Mouse (Mus musculus) cerebellum, adult 2 months (tissue): Measurements from ENCODE around the gene Emilin2. TPM values are rescaled to one million over a fixed set of nuclear protein-coding genes. Genes with fewer than 3 reads are reported as not detected.
A peak's percentile ranks its signal among the peaks of the same experiment; 100 is the strongest.

Experiments
- DNase-seq, 2 experiments: peaks; one replicate each; pipeline ENCODE4 v3.0.0; 2021
- H3K27ac ChIP-seq: fragments of 200-500 bp; 2 replicates; pipeline ENCODE4 v1.5.1; 2012; ENCODE audit warnings: low read length, control low read depth, inconsistent platforms; ENCODE audit not compliant: insufficient read depth
- H3K27me3 ChIP-seq: fragments of 200-500 bp; 2 replicates; pipeline ENCODE4 v1.6.1; 2012; ENCODE audit warnings: inconsistent platforms, mild to moderate bottlenecking, low read length, moderate library complexity; ENCODE audit not compliant: control insufficient read depth, insufficient read depth
- H3K4me1 ChIP-seq: fragments of 200-500 bp; 2 replicates; pipeline ENCODE4 v1.6.1; 2011; ENCODE audit warnings: low read length; ENCODE audit not compliant: control insufficient read depth, insufficient read depth
- H3K4me3 ChIP-seq: fragments of 200-500 bp; replicated peaks from 2 replicates; pipeline ENCODE3; 2011; ENCODE audit warnings: mild to moderate bottlenecking, low read depth, low read length, control low read depth; ENCODE audit not compliant: insufficient read depth
- CTCF ChIP-seq: fragments of 200-500 bp; IDR thresholded peaks from 2 replicates; pipeline ENCODE4 v1.5.1; 2011; ENCODE audit warnings: low read depth, mild to moderate bottlenecking, control low read depth, low read length, moderate library complexity, borderline replicate concordance; ENCODE audit not compliant: insufficient read depth
- POLR2A ChIP-seq: fragments of 200-500 bp; IDR thresholded peaks from 2 replicates; pipeline ENCODE4 v1.6.1; 2011; ENCODE audit warnings: low read length, control low read depth, borderline replicate concordance; ENCODE audit not compliant: insufficient read depth
- WGBS: fragments of 180-500 bp; shearing (Covaris S2); methylation state at CpG from one replicate; pipeline ENCODE4 v1.1.7; 2018; 5-methylcytosine and 5-hydroxymethylcytosine counted together
- polyA plus RNA-seq: library from polyadenylated mRNA; depleted of rRNA; stranded (reverse); fragments of >200 nt; gene quantifications from 2 replicates; pipeline ENCODE4 v1.2.3, GENCODE M21; 2012

The Emilin2 gene
- polyA plus RNA-seq, 1 experiment: 4.5 TPM

DNA sequence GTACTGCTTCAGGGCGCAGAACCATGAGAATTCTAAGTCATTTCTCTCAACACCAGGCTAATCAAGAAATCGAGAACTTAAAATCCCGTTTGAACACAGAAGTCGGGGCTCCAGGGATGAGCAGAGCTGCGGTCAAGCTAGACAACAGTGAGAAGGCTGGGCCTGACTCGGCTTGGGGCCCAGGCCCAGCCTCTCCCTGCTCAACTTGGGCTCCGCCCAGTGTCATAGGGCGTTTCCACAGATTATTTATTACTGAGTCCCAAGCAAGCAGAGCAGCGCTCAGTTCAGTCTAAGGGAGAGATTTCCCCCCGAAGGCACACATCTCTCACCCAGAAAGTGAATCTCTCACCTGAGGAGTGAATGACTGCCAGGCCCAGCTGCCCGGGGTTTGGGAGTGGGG, 52.1 kb downstream of the Emilin2 start:
- no peak for TF ChIP-seq CTCF
- TF ChIP-seq POLR2A: no peak
- H3K27ac ChIP-seq: no peak overlapping the region
- no peak overlapping the region for H3K4me3 ChIP-seq
- WGBS: 80% methylated on average over 11 of the region's 11 CpGs
- H3K27me3 ChIP-seq: no peaks in the 10 kb centered on the region
- no peak for DNase-seq
- H3K4me1 ChIP-seq: no peaks in the 10 kb centered on the region

DNA sequence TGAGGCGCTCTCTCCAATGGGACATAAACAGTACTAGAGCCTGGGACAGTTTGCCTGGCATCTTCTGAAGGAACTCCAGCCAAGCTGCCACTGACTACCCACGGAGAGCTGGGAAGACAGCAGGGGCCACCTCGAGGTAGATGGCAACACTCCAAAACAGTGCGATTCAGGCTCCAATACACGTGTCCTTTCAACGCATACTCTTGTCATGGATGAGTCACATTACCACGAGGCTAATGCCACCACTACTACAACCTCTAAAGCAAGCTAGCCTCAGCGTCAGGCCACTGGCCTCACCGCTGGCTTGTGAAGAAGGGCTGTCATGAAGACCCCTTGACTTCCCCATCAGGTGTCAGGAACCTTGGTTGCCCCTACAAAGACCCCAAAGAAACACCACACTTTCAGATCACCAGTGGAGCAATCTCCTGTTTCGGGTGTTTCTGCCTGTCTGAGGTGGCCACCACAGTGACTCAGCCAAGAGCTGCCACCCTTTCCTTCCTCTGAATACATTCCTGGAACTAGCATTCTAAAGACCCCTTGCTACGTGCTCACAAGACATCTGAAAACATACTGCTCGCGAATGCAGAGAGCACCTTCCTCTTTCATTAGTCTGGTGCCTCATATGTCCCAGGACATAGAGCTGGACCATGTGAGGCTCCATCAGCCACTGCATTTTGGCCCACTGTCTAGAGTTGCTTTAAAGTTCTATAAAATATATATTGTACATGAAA, 54.8 kb downstream of the Emilin2 start:
- 46% methylated on average over 13 of the region's 13 CpGs for WGBS
- Histone ChIP-seq H3K4me1 (no peaks in the 10 kb centered on the region), H3K27me3 (no peaks in the 10 kb centered on the region), H3K4me3 (no peak overlapping the region), H3K27ac (no peak overlapping the region)
- DNase-seq: peak in 1 of 2 experiments; percentile 51
- TF ChIP-seq POLR2A (no peak), CTCF (no peak)

DNA sequence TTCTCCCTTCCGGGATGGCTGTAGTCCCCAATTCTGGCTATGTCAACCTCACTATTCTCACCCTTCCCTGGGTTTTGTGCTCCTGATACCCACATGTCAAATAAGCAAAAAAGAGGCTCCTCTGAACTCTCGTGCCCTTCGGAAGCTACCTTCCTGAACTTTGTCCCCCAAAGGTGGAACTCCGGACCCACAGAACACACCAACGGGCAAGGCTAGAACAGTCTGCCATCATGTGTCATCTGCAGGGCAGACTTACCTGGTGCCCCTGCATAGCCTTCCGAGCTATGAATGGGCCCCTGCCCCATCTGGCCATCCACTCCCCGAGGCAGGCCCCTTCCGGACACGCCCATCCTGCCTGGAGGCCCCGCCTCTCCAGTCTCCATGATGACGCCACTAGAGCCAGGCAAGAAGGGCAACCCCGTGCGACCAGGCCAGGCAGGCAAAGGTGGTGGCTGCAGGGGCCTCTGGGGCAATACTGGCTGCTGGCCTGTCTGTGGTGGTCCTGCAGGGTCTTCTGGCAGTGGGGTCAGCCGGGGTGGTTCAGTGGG, 55.6 kb downstream of the Emilin2 start:
- no peak for TF ChIP-seq POLR2A
- TF ChIP-seq CTCF: no peak
- Histone ChIP-seq H3K27me3 (no peaks in the 10 kb centered on the region), H3K4me1 (no peaks in the 10 kb centered on the region), H3K27ac (no peak overlapping the region), H3K4me3 (no peak overlapping the region)
- WGBS: 88% methylated on average over 14 of the region's 14 CpGs
- DNase-seq: no peak

DNA sequence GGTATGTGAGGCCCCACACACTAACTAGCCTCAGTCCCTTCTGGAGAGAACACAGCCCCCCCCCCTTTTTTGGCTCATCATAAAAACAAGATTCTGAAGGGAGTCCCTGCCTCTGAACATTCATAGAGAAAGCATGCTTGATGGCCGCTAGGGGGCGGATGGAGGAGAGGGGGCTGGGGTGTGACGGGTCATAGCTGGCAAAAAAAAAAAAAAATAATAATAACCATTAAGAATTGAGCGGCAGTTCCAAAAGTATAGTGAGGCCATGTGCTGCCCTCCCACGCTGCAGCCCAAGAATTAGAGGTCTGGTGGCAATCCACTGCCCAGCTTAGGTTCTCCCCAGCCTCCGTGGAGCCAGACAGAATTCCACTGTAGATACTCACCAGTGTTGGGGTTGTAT, 57.0 kb downstream of the Emilin2 start:
- Histone ChIP-seq H3K27ac (no peak overlapping the region), H3K4me1 (no peaks in the 10 kb centered on the region), H3K4me3 (no peak overlapping the region), H3K27me3 (no peaks in the 10 kb centered on the region)
- TF ChIP-seq CTCF (peak; percentile 42; the same call in 1 of the 2 replicates), POLR2A (no peak)
- no peak for DNase-seq
- WGBS: 47% methylated on average over 6 of the region's 6 CpGs

DNA sequence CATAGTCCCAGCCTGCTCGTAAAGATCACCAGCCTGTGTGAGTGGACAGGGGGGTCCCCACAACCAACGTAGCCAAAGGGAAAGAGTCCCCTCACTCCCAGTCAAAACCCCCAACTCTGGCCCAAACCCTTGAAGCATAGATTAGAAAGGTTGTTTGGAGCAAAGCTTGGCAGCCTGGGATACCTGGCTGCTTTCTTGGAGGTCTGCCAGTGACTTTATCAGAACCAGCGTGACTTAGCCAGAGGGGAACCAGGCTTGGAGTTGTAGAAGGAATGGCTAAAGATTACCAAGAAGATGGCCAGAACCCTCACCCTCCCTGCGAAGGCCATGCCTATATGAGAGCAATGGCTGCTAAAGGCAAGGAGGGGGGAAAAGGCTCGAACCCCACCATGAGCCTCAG, 57.7 kb downstream of the Emilin2 start:
- H3K4me3 ChIP-seq: no peak overlapping the region
- no peaks in the 10 kb centered on the region for H3K4me1 ChIP-seq
- no peaks in the 10 kb centered on the region for H3K27me3 ChIP-seq
- TF ChIP-seq POLR2A: no peak
- no peak for TF ChIP-seq CTCF
- no peak overlapping the region for H3K27ac ChIP-seq
- DNase-seq: peak in 1 of 2 experiments; percentile 21
- whole genome bisulfite sequencing: 70% methylated on average over 5 of the region's 5 CpGs

DNA sequence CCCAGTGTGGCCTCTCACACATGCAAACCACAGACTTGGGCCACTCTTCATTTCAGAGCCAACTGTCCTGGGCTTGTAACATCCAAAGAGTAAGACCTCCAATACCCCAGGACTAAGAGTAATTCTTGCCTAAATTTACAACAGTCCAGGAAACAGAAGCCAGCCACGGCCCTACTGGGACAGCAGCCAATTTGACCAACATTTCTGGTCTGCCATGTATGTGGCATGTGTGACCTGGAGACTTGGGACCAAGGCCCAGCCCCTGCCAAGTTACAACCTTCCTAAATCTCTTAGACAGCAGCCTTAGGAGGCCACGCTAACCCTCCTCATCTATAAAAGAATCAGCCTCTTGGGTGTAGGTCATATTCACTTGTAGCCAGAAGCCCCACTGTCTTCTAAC, 58.4 kb downstream of the Emilin2 start:
- Histone ChIP-seq H3K27ac (no peak overlapping the region), H3K4me3 (no peak overlapping the region), H3K4me1 (no peaks in the 10 kb centered on the region), H3K27me3 (no peaks in the 10 kb centered on the region)
- TF ChIP-seq CTCF: no peak
- TF ChIP-seq POLR2A: no peak
- no peak for DNase-seq
- WGBS: 59% methylated on average over 2 of the region's 2 CpGs

DNA sequence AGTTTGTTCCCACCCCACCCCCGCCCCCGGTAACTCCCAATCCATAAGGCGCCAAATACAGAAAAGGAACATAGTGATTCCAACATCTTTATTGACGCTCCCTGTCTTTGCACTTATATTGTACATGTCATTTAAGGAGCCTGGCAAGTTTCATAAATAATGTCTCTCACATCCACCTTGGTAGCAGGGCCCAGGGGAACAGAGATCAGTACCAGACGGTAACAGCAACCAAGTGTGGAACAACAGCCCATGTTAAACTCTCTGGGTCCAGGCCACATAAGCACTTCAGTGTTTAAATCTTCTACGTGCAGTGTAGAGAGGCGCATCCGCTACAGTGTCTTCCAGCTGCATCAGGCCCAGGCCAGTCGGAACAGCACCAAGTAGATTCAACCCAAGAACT, 59.7 kb downstream of the Emilin2 start:
- H3K27ac ChIP-seq: no peak overlapping the region
- TF ChIP-seq POLR2A (no peak), CTCF (no peak)
- H3K27me3 ChIP-seq: no peaks in the 10 kb centered on the region
- DNase-seq: no peak
- no peak overlapping the region for H3K4me3 ChIP-seq
- no peaks in the 10 kb centered on the region for H3K4me1 ChIP-seq
- WGBS: 84% methylated on average over 9 of the region's 9 CpGs

DNA sequence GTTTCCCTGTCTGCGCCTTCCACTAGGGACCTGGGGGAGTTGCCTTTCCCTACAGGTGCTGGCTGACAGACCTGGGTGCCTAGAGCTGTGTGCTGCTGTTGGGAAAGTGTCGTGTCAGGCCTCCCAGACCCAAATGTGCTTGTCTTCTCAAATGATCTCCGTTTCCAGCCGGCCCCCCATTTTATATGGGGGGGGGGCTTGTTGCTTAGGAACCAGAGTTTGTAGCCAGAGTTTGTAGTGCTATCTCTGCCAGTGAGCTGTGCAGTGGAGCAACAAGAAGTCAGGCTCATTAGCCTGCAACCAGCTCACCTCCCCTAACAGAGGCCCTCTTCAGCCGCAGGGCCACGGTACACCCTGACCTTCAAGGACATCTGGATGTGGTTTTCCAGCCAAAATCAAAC, 60.2 kb downstream of the Emilin2 start:
- H3K4me1 ChIP-seq: no peaks in the 10 kb centered on the region
- no peak for TF ChIP-seq POLR2A
- TF ChIP-seq CTCF: no peak
- H3K4me3 ChIP-seq: no peak overlapping the region
- H3K27me3 ChIP-seq: no peaks in the 10 kb centered on the region
- no peak overlapping the region for H3K27ac ChIP-seq
- no peak for DNase-seq
- 41% methylated on average over 6 of the region's 6 CpGs for WGBS
